Mouse (Mus musculus): ENCODE results near the gene Atp7b. TPM values are rescaled to one million over a fixed set of nuclear protein-coding genes. Genes with fewer than 3 reads are reported as not detected.

Atp7b gene
- total RNA-seq (2021): 1 to 10 TPM; 3.7 to 4.2 TPM
- long read RNA-seq, partial matches to known transcripts: 6 of 6 reads
- long read RNA-seq, other reads (novel, unspliced or antisense): 0 of 6 reads

GRCm38 (mm10) chr8:22059821-22060445, at the start of gene Atp7b:
TSS of gene Atp7b (minus strand) at chr8:22060305.
- no peak for DNase-seq (ENCODE audit: low spot score in 2 of 2)

GRCm38 (mm10) chr8:22107020-22107419, 46.9 kb upstream of the Atp7b start:
- DNase-seq (ENCODE audit: low spot score in 2 of 2): no peak

GRCm38 (mm10) chr8:22091568-22091967, 31.5 kb upstream of the Atp7b start:
- no peak for DNase-seq (ENCODE audit: low spot score in 2 of 2)

- DNase-seq (ENCODE audit: low spot score in 2 of 2): no peak
Observed at GRCm38 (mm10) chr8:22089226-22089625, 29.1 kb upstream of the Atp7b start.

GRCm38 (mm10) chr8:22079313-22080007, 19.4 kb upstream of the Atp7b start:
- DNase-seq (ENCODE audit: low spot score in 2 of 2): no peak

GRCm38 (mm10) chr8:22061126-22061525, 1.0 kb upstream of the Atp7b start:
- no peak for DNase-seq (ENCODE audit: low spot score in 2 of 2)

- peak; percentile 93 to 96 for DNase-seq (ENCODE audit: low spot score in 2 of 2)
Observed at GRCm38 (mm10) chr8:22060446-22060889, 363 bp upstream of the Atp7b start, which contains the start of gene Alg11. TSS of gene Alg11 (plus strand) at chr8:22060721.

GRCm38 (mm10) chr8:22059153-22059738, 859 bp downstream of the Atp7b start:
- no peak for DNase-seq (ENCODE audit: low spot score in 2 of 2)

- DNase-seq (ENCODE audit: low spot score in 2 of 2): no peak
Observed at GRCm38 (mm10) chr8:22058368-22058767, 1.7 kb downstream of the Atp7b start.

- DNase-seq (ENCODE audit: low spot score in 2 of 2): no peak
Observed at GRCm38 (mm10) chr8:22056850-22057249, 3.3 kb downstream of the Atp7b start.

- no peak for DNase-seq (ENCODE audit: low spot score in 2 of 2)
Observed at GRCm38 (mm10) chr8:22055492-22055877, 4.6 kb downstream of the Atp7b start.

- DNase-seq (ENCODE audit: low spot score in 2 of 2): no peak
Observed at GRCm38 (mm10) chr8:22054674-22055491, 5.2 kb downstream of the Atp7b start.

GRCm38 (mm10) chr8:22047699-22048464, 12.2 kb downstream of the Atp7b start:
- DNase-seq (ENCODE audit: low spot score in 2 of 2): peak; percentile 54 to 62

- no peak for DNase-seq (ENCODE audit: low spot score in 2 of 2)
Observed at GRCm38 (mm10) chr8:22043706-22044105, 16.4 kb downstream of the Atp7b start.

- DNase-seq (ENCODE audit: low spot score in 2 of 2): no peak
Observed at GRCm38 (mm10) chr8:22042515-22042914, 17.6 kb downstream of the Atp7b start.

- DNase-seq (ENCODE audit: low spot score in 2 of 2): no peak
Observed at GRCm38 (mm10) chr8:22040153-22040509, 20.0 kb downstream of the Atp7b start.

- DNase-seq (ENCODE audit: low spot score in 2 of 2): no peak
Observed at GRCm38 (mm10) chr8:22039468-22040152, 20.5 kb downstream of the Atp7b start.

- DNase-seq (ENCODE audit: low spot score in 2 of 2): no peak
Observed at GRCm38 (mm10) chr8:22037022-22037421, 23.1 kb downstream of the Atp7b start.

GRCm38 (mm10) chr8:22036137-22036536, 24.0 kb downstream of the Atp7b start:
- no peak for DNase-seq (ENCODE audit: low spot score in 2 of 2)

- no peak for DNase-seq (ENCODE audit: low spot score in 2 of 2)
Observed at GRCm38 (mm10) chr8:22030990-22031389, 29.1 kb downstream of the Atp7b start.
